Mouse (Mus musculus) intestine, embryonic 15.5 days (tissue): ENCODE data around the gene Polr3f. TPM values are rescaled to one million over a fixed set of nuclear protein-coding genes. Genes with fewer than 3 reads are reported as not detected.

ENCODE experiments used
- polyA plus RNA-seq: library from polyadenylated mRNA; unstranded; fragments of >200 nt; fragmentation: Nextera tagmentation; extraction: Ambion mirVana; gene quantifications from 2 replicates; pipeline ENCODE4 v1.2.1, GENCODE M21; 2015

The Polr3f gene
- polyA plus RNA-seq, 1 experiment from 2014 or later = 20.8 TPM

Other genes with a start within 250 kb of the Polr3f start
- 1.1 and 1.9 TPM in 2 replicates for gene Ovol2, start 195.6 kb upstream of the Polr3f start, polyA plus RNA-seq
- 41.1 and 46.9 TPM in 2 replicates for gene Kat14, start 158.7 kb upstream of the Polr3f start, polyA plus RNA-seq
- gene Pet117, start 158.7 kb upstream of the Polr3f start, polyA plus RNA-seq = 2.8 and 3.5 TPM in 2 replicates
- gene Dzank1, start 304 bp upstream of the Polr3f start, polyA plus RNA-seq = 1.5 and 1.7 TPM in 2 replicates
- gene Rbbp9, start 23.2 kb downstream of the Polr3f start, polyA plus RNA-seq = 49.0 and 49.1 TPM in 2 replicates
- gene Sec23b, start 28.5 kb downstream of the Polr3f start, polyA plus RNA-seq = 100 and 101 TPM in 2 replicates
- gene Smim26, start 66.3 kb downstream of the Polr3f start, polyA plus RNA-seq = 40.0 and 51.6 TPM in 2 replicates
- 51.0 and 51.3 TPM in 2 replicates for gene Dtd1, start 72.2 kb downstream of the Polr3f start, polyA plus RNA-seq